Mouse (Mus musculus) left cerebral cortex, postnatal 10 days (tissue): ENCODE data around the gene Tmsb4x. TPM values are rescaled to one million over a fixed set of nuclear protein-coding genes. Genes with fewer than 3 reads are reported as not detected.

ENCODE experiments used
- DNase-seq, 2 experiments: peaks; one replicate each; pipeline ENCODE4 v3.0.0; 2021 to 2022; ENCODE audit warnings: low spot score in 2 of 2, mixed read lengths in 1 of 2; ENCODE audit errors: extremely low spot score in 1 of 2
- intact Hi-C: fragments of 180-260 bp; cut with DNase I; formaldehyde crosslinking; loops from one replicate; pipeline ENCODE4 v1.15.1; 2025
- total RNA-seq, 2 experiments: library from RNA; stranded (reverse); gene quantifications; 2 replicates each; pipeline ENCODE4 v1.2.3; 2021

Gene Tmsb4x
- total RNA-seq, 2 experiments from 2014 or later, result 1,429 to 1,477 TPM

GRCm38 (mm10) chrX:167201365-167201764 lies 7.8 kb downstream of the Tmsb4x start:
- intact Hi-C loops, result no loop called here
- DNase-seq, result no peak

GRCm38 (mm10) chrX:167195228-167195649 lies 13.9 kb downstream of the Tmsb4x start:
- intact Hi-C loops, result no loop called here
- no peak for DNase-seq

- DNase-seq, result no peak
- intact Hi-C loops, result no loop called here
These were observed 22.8 kb downstream of the Tmsb4x start for GRCm38 (mm10) chrX:167186306-167186705.

- no peak for DNase-seq
- intact Hi-C loops, result no loop called here
These were observed 25.6 kb downstream of the Tmsb4x start for GRCm38 (mm10) chrX:167183535-167183934.

GRCm38 (mm10) chrX:167182411-167182810 lies 26.7 kb downstream of the Tmsb4x start:
- DNase-seq, result no peak
- intact Hi-C loops, result no loop called here

GRCm38 (mm10) chrX:167179961-167180642 lies 29.0 kb downstream of the Tmsb4x start:
- peak in 1 of 2 experiments; percentile 16 for DNase-seq
- intact Hi-C loops, result no loop called here

- no peak for DNase-seq
- intact Hi-C loops, result no loop called here
These were observed 29.6 kb downstream of the Tmsb4x start for GRCm38 (mm10) chrX:167179549-167179948.

GRCm38 (mm10) chrX:167175319-167175718 lies 33.8 kb downstream of the Tmsb4x start:
- no peak for DNase-seq

GRCm38 (mm10) chrX:167174311-167174710 lies 34.8 kb downstream of the Tmsb4x start:
- intact Hi-C loops, result no loop called here
- no peak for DNase-seq

More at GRCm38 (mm10) chrX:167175319-167175718, 33.8 kb downstream of the Tmsb4x start:
- intact Hi-C loops, result no loop called here

- intact Hi-C loops, result no loop called here
- no peak for DNase-seq
These were observed 36.9 kb downstream of the Tmsb4x start for GRCm38 (mm10) chrX:167172256-167172655.

GRCm38 (mm10) chrX:167171281-167171680 lies 37.8 kb downstream of the Tmsb4x start:
- no peak for DNase-seq
- intact Hi-C loops, result no loop called here

GRCm38 (mm10) chrX:167167282-167167681 lies 41.8 kb downstream of the Tmsb4x start:
- peak in 1 of 2 experiments; percentile 24 for DNase-seq
- intact Hi-C loops, result no loop called here

- no peak for DNase-seq
- intact Hi-C loops, result no loop called here
These were observed 43.1 kb downstream of the Tmsb4x start for GRCm38 (mm10) chrX:167166051-167166450.

- intact Hi-C loops, result no loop called here
- DNase-seq, result no peak
These were observed 51.4 kb downstream of the Tmsb4x start for GRCm38 (mm10) chrX:167157691-167158090.

Other genes starting within 250 kb of the Tmsb4x start
- gene Tlr8, start 55.0 kb upstream of the Tmsb4x start, total RNA-seq, result under 1 TPM; 0.26 to 0.51 TPM
- 1 to 10 TPM; 2.5 to 3.3 TPM for gene Tlr7, start 121.2 kb upstream of the Tmsb4x start, total RNA-seq
- 10 to 100 TPM; 23.7 to 26.1 TPM for gene Prps2, start 173.4 kb upstream of the Tmsb4x start, total RNA-seq